Mouse (Mus musculus) liver, adult 2 months (tissue): ENCODE measurements around the gene Rarres2.

Experiments
- CTCF ChIP-seq: fragments of 200-500 bp; IDR thresholded peaks from 2 replicates; pipeline ENCODE4 v1.5.1; 2011; ENCODE audit warnings: low read depth, low read length, control low read depth
- POLR2A ChIP-seq: fragments of 200-500 bp; IDR thresholded peaks from 2 replicates; pipeline ENCODE4 v1.6.1; 2011; ENCODE audit warnings: low read length, control low read depth; ENCODE audit not compliant: insufficient read depth; ENCODE audit errors: extremely low read depth

DNA sequence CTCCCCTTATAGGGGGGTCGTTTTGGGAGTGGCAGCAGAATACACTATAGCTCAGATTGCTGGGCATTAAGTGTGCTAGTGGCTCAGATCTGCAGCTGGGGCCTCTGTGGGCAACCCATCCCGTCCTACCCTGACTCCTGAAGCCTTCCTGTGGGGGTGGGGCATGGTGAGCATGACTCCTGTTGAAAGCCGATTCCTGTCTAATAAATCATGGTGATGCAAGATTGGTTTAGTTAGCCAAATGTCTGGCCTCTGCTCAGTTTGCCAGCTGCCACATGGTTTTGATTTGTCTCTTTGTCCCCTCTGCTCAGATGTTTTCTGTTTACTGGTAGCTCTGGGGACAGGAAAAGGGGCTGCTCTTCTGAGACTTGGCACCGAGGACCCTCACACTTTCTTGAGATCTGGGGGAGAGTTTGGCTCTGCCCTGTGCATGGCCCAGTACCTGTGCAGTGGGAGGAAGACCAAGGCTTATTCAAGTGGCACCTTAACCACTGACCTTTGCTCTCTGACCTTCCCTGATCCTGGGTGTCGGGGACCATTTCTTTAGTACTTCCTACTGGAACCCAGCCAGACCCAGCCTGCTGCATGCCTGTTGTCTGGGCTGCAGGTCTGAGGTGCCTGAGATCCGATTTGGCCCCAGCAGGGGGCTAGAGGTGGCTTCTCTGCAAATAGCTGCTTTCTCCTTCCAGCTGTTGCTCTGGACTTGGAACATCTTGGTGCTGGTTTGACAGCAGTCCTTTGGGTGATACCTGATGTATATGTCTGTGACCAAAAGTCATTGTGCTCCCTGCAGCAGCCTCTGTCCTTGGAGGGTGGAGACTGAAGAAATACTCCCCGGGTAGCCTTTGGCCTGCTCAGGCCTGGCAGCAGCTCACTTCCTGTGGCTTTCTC, 30.8 kb downstream of the Rarres2 start:
- no peak for TF ChIP-seq POLR2A
- TF ChIP-seq CTCF: no peak
